Mouse (Mus musculus) midbrain, embryonic 12.5 days (tissue): Measurements from ENCODE around the gene Xdh. TPM values are rescaled to one million over a fixed set of nuclear protein-coding genes. Genes with fewer than 3 reads are reported as not detected.

ENCODE experiments used
- ATAC-seq: fragments of 200-750 bp; cut with Nextera tagmentation; 2 replicates; pipeline ENCODE4 v1.8.0; 2017; ENCODE audit warnings: low read depth, moderate TSS enrichment, moderate library complexity; ENCODE audit not compliant: low FRiP score
- H3K27ac ChIP-seq: fragments of 300-500 bp; sonication (generic); replicated peaks from 2 replicates; pipeline ENCODE4 v1.5.1; 2016; ENCODE audit warnings: mild to moderate bottlenecking
- H3K27me3 ChIP-seq: fragments of 300-500 bp; sonication (generic); 2 replicates; pipeline ENCODE4 v1.6.1; 2016; ENCODE audit warnings: mild to moderate bottlenecking
- H3K36me3 ChIP-seq: fragments of 300-500 bp; sonication (generic); 2 replicates; pipeline ENCODE4 v1.6.1; 2016
- H3K4me1 ChIP-seq: fragments of 300-500 bp; sonication (generic); 2 replicates; pipeline ENCODE4 v1.6.1; 2016
- H3K4me2 ChIP-seq: fragments of 300-500 bp; sonication (generic); replicated peaks from 2 replicates; pipeline ENCODE4 v1.6.1; 2016; ENCODE audit warnings: mild to moderate bottlenecking, moderate library complexity
- H3K4me3 ChIP-seq: fragments of 300-500 bp; sonication (generic); 2 replicates; pipeline ENCODE4 v1.5.1; 2016; ENCODE audit warnings: mild to moderate bottlenecking
- H3K9ac ChIP-seq: fragments of 300-500 bp; sonication (generic); replicated peaks from 2 replicates; pipeline ENCODE4 v1.6.1; 2016; ENCODE audit warnings: mild to moderate bottlenecking, moderate library complexity
- H3K9me3 ChIP-seq: fragments of 300-500 bp; sonication (generic); 2 replicates; pipeline ENCODE4 v1.6.1; 2016; ENCODE audit warnings: mild to moderate bottlenecking
- WGBS: fragments of 180-500 bp; shearing (Covaris S2); methylation state at CpG from one replicate; pipeline ENCODE4 v1.1.7; 2016; 5-methylcytosine and 5-hydroxymethylcytosine counted together
- polyA plus RNA-seq: library from polyadenylated mRNA; unstranded; fragments of >200 nt; fragmentation: Nextera tagmentation; extraction: Ambion mirVana; gene quantifications from 2 replicates; pipeline ENCODE4 v1.2.1, GENCODE M21; 2016

Xdh gene
- polyA plus RNA-seq, 1 experiment from 2014 or later, result 0.19 TPM

DNA sequence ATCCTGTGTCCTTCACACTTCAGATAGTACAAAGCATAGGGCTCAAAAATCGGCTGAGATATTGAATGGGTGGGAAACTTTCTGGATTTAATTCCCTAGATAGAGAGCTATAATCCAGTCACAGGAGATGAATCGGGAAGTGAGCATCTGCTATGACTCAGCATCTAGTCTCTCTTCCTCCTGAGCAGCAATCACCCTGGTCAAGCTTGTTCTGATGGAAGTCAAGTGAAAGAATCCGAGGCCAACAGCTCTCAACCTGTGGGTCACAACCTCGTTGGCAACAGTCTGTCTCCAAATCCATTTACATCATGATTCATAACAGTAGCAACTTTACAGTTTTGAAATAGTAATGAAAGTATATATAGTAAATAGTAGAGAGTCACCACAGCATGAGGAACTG, 14.8 kb downstream of the Xdh start:
- Histone ChIP-seq H3K9me3 (no peaks in the 10 kb centered on the region), H3K27ac (no peak overlapping the region), H3K4me3 (no peak overlapping the region), H3K27me3 (no peaks in the 10 kb centered on the region), H3K9ac (no peak overlapping the region), H3K4me1 (no peaks in the 10 kb centered on the region), H3K4me2 (no peak overlapping the region), H3K36me3 (no peaks in the 10 kb centered on the region)
- ATAC-seq, result no peak
- WGBS, result 79% methylated on average over 4 of the region's 4 CpGs

GRCm38 (mm10) chr17:73934281-73934680, 15.7 kb downstream of the Xdh start:
- WGBS, result 81% methylated on average over 4 of the region's 4 CpGs
- H3K4me2 ChIP-seq, result no peak overlapping the region
- no peak for ATAC-seq
- no peaks in the 10 kb centered on the region for H3K36me3 ChIP-seq
- H3K27ac ChIP-seq, result no peak overlapping the region
- no peaks in the 10 kb centered on the region for H3K4me1 ChIP-seq
- no peak overlapping the region for H3K4me3 ChIP-seq
- H3K9me3 ChIP-seq, result no peaks in the 10 kb centered on the region
- no peak overlapping the region for H3K9ac ChIP-seq
- H3K27me3 ChIP-seq, result no peaks in the 10 kb centered on the region

- WGBS, result 85% methylated on average over 4 of the region's 4 CpGs
Measured at GRCm38 (mm10) chr17:73933616-73934015, 16.4 kb downstream of the Xdh start.

DNA sequence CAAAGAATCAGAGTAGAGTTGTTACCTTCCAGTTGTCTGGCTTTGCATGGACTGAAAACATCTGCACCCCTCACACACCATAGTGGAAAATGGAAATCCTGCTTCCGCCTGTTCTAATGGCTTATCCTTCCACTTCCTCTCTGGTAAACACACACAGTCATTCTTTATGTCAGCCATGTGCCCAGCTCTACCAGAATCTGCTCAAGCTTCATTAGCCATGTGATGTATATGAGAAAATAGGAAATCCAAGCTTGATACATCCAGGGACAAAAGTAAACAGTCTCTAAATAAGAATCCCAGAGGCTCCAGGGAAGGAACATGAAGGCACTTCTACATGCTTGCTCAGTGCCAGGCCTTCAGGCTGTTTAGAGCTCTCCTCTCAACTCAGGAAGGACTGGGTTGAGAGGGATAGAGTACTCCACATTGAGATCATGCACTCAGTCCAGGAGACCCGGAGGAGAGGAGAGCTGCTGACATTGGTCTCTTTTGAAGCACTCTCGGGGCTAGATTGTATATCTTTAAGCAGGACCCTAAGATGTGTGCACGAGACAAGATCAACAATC, 17.4 kb downstream of the Xdh start:
- no peaks in the 10 kb centered on the region for H3K36me3 ChIP-seq
- no peak overlapping the region for H3K9ac ChIP-seq
- ATAC-seq, result no peak
- H3K4me1 ChIP-seq, result no peaks in the 10 kb centered on the region
- H3K4me3 ChIP-seq, result no peak overlapping the region
- no peaks in the 10 kb centered on the region for H3K27me3 ChIP-seq
- no peaks in the 10 kb centered on the region for H3K9me3 ChIP-seq
- 89% methylated on average over 4 of the region's 4 CpGs for WGBS
- no peak overlapping the region for H3K27ac ChIP-seq
- no peak overlapping the region for H3K4me2 ChIP-seq

More at GRCm38 (mm10) chr17:73933616-73934015, 16.4 kb downstream of the Xdh start:
- Histone ChIP-seq H3K4me3 (no peak overlapping the region), H3K9me3 (no peaks in the 10 kb centered on the region), H3K9ac (no peak overlapping the region), H3K4me1 (no peaks in the 10 kb centered on the region), H3K27ac (no peak overlapping the region), H3K4me2 (no peak overlapping the region), H3K36me3 (no peaks in the 10 kb centered on the region), H3K27me3 (no peaks in the 10 kb centered on the region)
- ATAC-seq, result no peak

- 82% methylated on average over 8 of the region's 8 CpGs for WGBS
- H3K4me1 ChIP-seq, result no peaks in the 10 kb centered on the region
- no peak overlapping the region for H3K4me2 ChIP-seq
- no peak overlapping the region for H3K4me3 ChIP-seq
- H3K36me3 ChIP-seq, result no peaks in the 10 kb centered on the region
- H3K27me3 ChIP-seq, result no peaks in the 10 kb centered on the region
- no peak for ATAC-seq
- no peak overlapping the region for H3K27ac ChIP-seq
- no peak overlapping the region for H3K9ac ChIP-seq
- no peaks in the 10 kb centered on the region for H3K9me3 ChIP-seq
Measured at GRCm38 (mm10) chr17:73919520-73919919, 30.5 kb downstream of the Xdh start.

- H3K4me3 ChIP-seq, result no peak overlapping the region
- WGBS, result 85% methylated on average over 7 of the region's 7 CpGs
- H3K27me3 ChIP-seq, result no peaks in the 10 kb centered on the region
- H3K9ac ChIP-seq, result no peak overlapping the region
- no peaks in the 10 kb centered on the region for H3K4me1 ChIP-seq
- H3K36me3 ChIP-seq, result no peaks in the 10 kb centered on the region
- H3K27ac ChIP-seq, result no peak overlapping the region
- H3K9me3 ChIP-seq, result no peaks in the 10 kb centered on the region
- no peak for ATAC-seq
- no peak overlapping the region for H3K4me2 ChIP-seq
Measured at GRCm38 (mm10) chr17:73918944-73919381, 31.0 kb downstream of the Xdh start.

- 84% methylated on average over 3 of the region's 3 CpGs for WGBS
- Histone ChIP-seq H3K4me3 (no peak overlapping the region), H3K9ac (no peak overlapping the region), H3K27ac (no peak overlapping the region), H3K27me3 (no peaks in the 10 kb centered on the region), H3K36me3 (no peaks in the 10 kb centered on the region), H3K9me3 (no peaks in the 10 kb centered on the region), H3K4me1 (no peaks in the 10 kb centered on the region), H3K4me2 (no peak overlapping the region)
- ATAC-seq, result no peak
Measured at GRCm38 (mm10) chr17:73918138-73918537, 31.9 kb downstream of the Xdh start.

DNA sequence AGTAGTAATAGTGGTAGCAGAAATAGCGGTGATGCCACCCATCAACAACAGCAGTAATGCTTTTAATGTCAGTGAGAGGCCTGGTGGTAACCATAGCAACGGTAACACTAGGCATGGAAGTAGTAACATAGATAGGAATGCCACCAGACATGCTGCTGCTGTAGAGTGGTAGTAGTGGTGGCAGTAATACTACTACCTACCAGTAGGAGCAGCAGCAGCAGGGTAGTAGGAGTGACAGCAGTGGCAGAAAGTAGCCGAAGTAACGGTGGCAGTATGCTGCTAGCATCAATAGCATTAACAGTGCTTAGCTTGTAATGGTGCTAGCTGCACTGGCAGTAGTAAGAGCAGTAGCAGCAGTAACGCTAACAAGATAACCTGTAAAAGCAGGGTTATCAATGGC, 32.3 kb downstream of the Xdh start:
- Histone ChIP-seq H3K27me3 (no peaks in the 10 kb centered on the region), H3K4me1 (no peaks in the 10 kb centered on the region), H3K4me2 (no peak overlapping the region), H3K4me3 (no peak overlapping the region), H3K9ac (no peak overlapping the region), H3K36me3 (no peaks in the 10 kb centered on the region), H3K27ac (no peak overlapping the region), H3K9me3 (no peaks in the 10 kb centered on the region)
- WGBS, result 89% methylated on average over 5 of the region's 5 CpGs
- ATAC-seq, result no peak

GRCm38 (mm10) chr17:73914730-73915129, 35.3 kb downstream of the Xdh start:
- Histone ChIP-seq H3K36me3 (no peaks in the 10 kb centered on the region), H3K4me2 (no peak overlapping the region), H3K27ac (no peak overlapping the region), H3K9ac (no peak overlapping the region), H3K9me3 (no peaks in the 10 kb centered on the region), H3K27me3 (no peaks in the 10 kb centered on the region), H3K4me1 (no peaks in the 10 kb centered on the region), H3K4me3 (no peak overlapping the region)
- WGBS, result 84% methylated on average over 4 of the region's 4 CpGs
- no peak for ATAC-seq

GRCm38 (mm10) chr17:73906076-73906475, 43.9 kb downstream of the Xdh start:
- Histone ChIP-seq H3K4me3 (no peak overlapping the region), H3K27me3 (no peaks in the 10 kb centered on the region), H3K27ac (no peak overlapping the region), H3K9me3 (no peaks in the 10 kb centered on the region), H3K9ac (no peak overlapping the region), H3K36me3 (no peaks in the 10 kb centered on the region), H3K4me1 (no peaks in the 10 kb centered on the region), H3K4me2 (no peak overlapping the region)
- no peak for ATAC-seq
- WGBS, result 91% methylated on average over 8 of the region's 8 CpGs

- Histone ChIP-seq H3K9me3 (no peaks in the 10 kb centered on the region), H3K36me3 (no peaks in the 10 kb centered on the region), H3K4me3 (no peak overlapping the region), H3K27ac (no peak overlapping the region), H3K9ac (no peak overlapping the region), H3K4me2 (no peak overlapping the region), H3K4me1 (no peaks in the 10 kb centered on the region), H3K27me3 (no peaks in the 10 kb centered on the region)
- no peak for ATAC-seq
- 82% methylated on average over 7 of the region's 7 CpGs for WGBS
Measured at GRCm38 (mm10) chr17:73905043-73905750, 44.8 kb downstream of the Xdh start.

DNA sequence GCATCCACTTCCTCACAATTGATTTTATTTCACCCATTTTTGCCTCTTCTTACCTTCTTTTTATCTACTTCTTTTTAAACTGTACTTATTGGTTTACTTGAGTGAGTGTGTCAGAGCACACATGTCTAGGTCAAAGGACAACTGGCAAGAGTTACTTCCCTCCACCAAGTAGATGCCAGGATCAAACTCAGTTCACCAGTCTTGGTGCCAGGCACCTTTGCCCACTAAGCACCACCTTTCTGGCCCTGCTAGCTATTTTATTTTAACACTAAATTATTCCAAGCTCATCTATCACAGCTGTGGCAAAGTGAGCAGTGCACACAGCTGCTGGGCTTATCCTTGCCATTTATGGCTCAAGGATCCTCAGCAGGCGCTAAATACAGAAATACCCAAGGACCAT, 46.9 kb downstream of the Xdh start:
- Histone ChIP-seq H3K9ac (no peak overlapping the region), H3K4me2 (no peak overlapping the region), H3K9me3 (no peaks in the 10 kb centered on the region), H3K4me1 (no peaks in the 10 kb centered on the region), H3K27ac (no peak overlapping the region), H3K36me3 (no peaks in the 10 kb centered on the region), H3K27me3 (no peaks in the 10 kb centered on the region), H3K4me3 (no peak overlapping the region)
- 100% methylated on average over 1 of the region's 1 CpGs for WGBS
- ATAC-seq, result no peak

DNA sequence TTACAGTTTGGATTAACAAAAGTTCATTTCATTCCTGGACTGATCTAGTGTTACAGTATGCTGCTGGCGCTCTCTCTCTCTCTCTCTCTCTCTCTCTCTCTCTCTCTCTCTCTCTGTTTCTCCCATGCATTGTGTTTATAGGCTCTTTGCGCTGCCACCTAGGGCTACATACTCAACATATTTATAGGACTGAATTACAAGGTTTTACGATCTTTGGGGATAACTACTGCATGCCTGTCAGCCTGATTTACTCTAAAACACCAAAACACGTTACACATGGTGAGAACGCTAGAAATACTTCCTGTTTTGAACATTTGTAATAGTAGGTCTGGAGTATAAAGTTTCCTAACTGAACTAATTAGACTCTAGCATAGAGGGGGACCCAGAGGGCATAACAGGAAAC, 47.8 kb downstream of the Xdh start:
- WGBS, result 72% methylated on average over 5 of the region's 5 CpGs
- H3K4me1 ChIP-seq, result no peaks in the 10 kb centered on the region
- no peaks in the 10 kb centered on the region for H3K36me3 ChIP-seq
- no peak overlapping the region for H3K27ac ChIP-seq
- H3K27me3 ChIP-seq, result no peaks in the 10 kb centered on the region
- H3K4me3 ChIP-seq, result no peak overlapping the region
- no peak overlapping the region for H3K9ac ChIP-seq
- ATAC-seq, result no peak
- H3K4me2 ChIP-seq, result no peak overlapping the region
- H3K9me3 ChIP-seq, result no peaks in the 10 kb centered on the region
